Mouse (Mus musculus) lung, adult 2 months (tissue): ENCODE data around the gene Hist1h2ae. TPM values are rescaled to one million over a fixed set of nuclear protein-coding genes. Genes with fewer than 3 reads are reported as not detected.
"Not testable (repeated sequence)": the region's sequence is repeated elsewhere in the genome, so short reads cannot be mapped to it uniquely, and the experiment has no call there.

Experiments used
- DNase-seq: peaks from one replicate; pipeline ENCODE4 v3.0.0; 2022
- H3K4me1 ChIP-seq: fragments of 200-500 bp; 2 replicates; pipeline ENCODE4 v1.6.1; 2011; ENCODE audit warnings: low read length; ENCODE audit not compliant: control insufficient read depth, insufficient read depth
- H3K4me3 ChIP-seq: fragments of 200-500 bp; replicated peaks from 2 replicates; pipeline ENCODE3; 2011; ENCODE audit warnings: low read depth, mild to moderate bottlenecking, control low read depth, low read length; ENCODE audit errors: extremely low read depth
- CTCF ChIP-seq: fragments of 200-500 bp; IDR thresholded peaks from 2 replicates; pipeline ENCODE4 v1.5.1; 2011; ENCODE audit warnings: mild to moderate bottlenecking, low read length, control low read depth; ENCODE audit not compliant: insufficient read depth
- POLR2A ChIP-seq: fragments of 200-500 bp; IDR thresholded peaks from 2 replicates; pipeline ENCODE4 v1.6.1; 2011; ENCODE audit warnings: low read depth, mild to moderate bottlenecking, control low read depth, low read length, borderline replicate concordance; ENCODE audit errors: extremely low read depth
- WGBS: fragments of 180-500 bp; shearing (Covaris S2); methylation state at CpG from one replicate; pipeline ENCODE4 v1.1.7; 2018; 5-methylcytosine and 5-hydroxymethylcytosine counted together
- polyA plus RNA-seq: library from polyadenylated mRNA; depleted of rRNA; stranded (reverse); fragments of >200 nt; gene quantifications from 2 replicates; pipeline ENCODE4 v1.2.3, GENCODE M21; 2012

Gene Hist1h2ae
- polyA plus RNA-seq, 1 experiment, result 1.8 TPM

- Histone ChIP-seq H3K4me3 (no peak overlapping the region), H3K4me1 (peaks cover 5% of the 10 kb centered on the region)
- no peak for DNase-seq
- WGBS, result 78% methylated on average over 7 of the region's 7 CpGs
- TF ChIP-seq CTCF, result no peak
- no peak for TF ChIP-seq POLR2A
These were observed 24.8 kb upstream of the Hist1h2ae start for GRCm38 (mm10) chr13:23595622-23596372.

DNA sequence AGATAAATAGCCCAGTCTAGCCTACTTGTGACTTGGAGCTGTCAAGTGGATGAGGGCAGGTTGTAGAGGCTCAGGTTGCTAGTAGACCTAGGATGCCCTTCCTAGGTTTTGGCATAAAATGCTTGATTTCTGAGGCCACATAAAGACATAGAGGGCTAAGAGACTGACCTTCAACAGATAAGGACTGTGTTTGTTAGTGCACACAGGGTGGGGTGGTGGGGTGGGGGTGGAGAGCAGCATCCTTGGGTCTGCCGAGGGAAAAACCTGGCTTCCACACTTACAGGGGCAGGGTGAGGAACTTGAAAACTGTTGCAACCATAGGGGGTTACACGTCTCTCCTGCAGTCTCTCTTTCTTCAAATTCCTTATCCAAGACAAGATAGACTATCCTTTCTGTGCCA, 24.2 kb upstream of the Hist1h2ae start:
- 64% methylated on average over 2 of the region's 2 CpGs for WGBS
- TF ChIP-seq CTCF (no peak), POLR2A (no peak)

DNA sequence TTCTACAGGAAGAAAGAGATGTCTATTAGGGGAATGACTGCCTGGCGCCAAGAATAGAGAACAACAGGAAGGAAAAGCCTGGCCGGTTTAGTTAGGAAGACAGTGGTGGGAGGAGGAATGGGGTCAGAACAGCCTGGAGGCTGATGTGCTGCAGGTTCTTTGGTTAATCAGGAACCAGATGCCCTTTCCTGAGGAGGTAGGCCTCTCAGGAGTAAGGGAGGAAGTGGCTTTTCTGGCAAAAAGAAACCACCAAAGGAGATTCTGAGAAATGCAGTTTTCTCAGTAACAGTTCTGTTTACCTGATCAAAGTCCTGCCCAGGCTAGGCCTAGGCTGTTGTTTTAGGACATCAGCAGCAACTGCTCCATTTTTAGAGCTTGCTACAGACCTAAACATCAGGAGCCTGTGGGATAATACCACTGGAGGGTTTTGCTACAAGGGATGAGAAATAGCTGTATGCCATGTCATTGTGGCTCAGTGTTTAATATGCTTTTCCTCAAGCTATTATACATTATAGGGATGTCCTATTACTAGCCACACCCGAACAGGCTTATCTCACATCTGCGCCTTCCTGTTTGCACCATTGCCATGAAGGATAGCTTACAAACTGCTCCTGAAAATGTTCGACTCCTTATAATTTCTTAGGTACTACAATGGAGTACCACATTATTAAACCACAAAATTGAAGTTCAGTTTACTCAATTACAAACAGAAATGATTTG, 22.2 kb upstream of the Hist1h2ae start:
- peaks cover 5% of the 10 kb centered on the region for H3K4me1 ChIP-seq
- no peak for DNase-seq
- WGBS, result 40% methylated on average over 5 of the region's 5 CpGs
- no peak overlapping the region for H3K4me3 ChIP-seq
- TF ChIP-seq CTCF (no peak), POLR2A (no peak)

More for the DNA sequence above, 24.2 kb upstream of the Hist1h2ae start:
- Histone ChIP-seq H3K4me1 (peaks cover 5% of the 10 kb centered on the region), H3K4me3 (no peak overlapping the region)
- no peak for DNase-seq

- Histone ChIP-seq H3K4me3 (no peak overlapping the region), H3K4me1 (peaks cover 5% of the 10 kb centered on the region; the same call in 1 of the 2 replicates)
- no peak for DNase-seq
- TF ChIP-seq CTCF, result no peak
- 52% methylated on average over 7 of the region's 7 CpGs for WGBS
These were observed 21.6 kb upstream of the Hist1h2ae start for GRCm38 (mm10) chr13:23592614-23593013.

DNA sequence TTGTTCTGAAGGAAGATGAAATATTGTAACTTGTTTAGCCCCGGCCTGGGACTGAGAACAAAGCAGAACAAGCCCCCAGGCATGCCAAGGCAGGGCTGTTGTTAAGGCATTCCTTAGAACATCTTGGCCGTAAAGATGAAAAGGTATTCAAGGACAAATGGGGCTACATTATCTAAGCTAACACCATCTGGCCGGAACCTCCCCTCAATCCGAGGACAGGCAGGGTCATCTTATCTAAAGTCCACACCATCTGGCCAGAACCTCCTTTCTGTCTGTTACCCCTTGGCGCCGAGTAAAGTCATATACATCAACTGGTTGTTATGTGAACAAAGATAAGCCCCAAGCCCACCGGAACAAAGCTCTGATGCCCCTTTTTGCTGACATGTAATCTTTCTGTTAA, 20.9 kb upstream of the Hist1h2ae start:
- H3K4me1 ChIP-seq, H3K4me3 ChIP-seq, DNase-seq: not testable (repeated sequence)
- WGBS, result 85% methylated on average over 7 of the region's 7 CpGs

GRCm38 (mm10) chr13:23591206-23591605, 20.2 kb upstream of the Hist1h2ae start:
- no peak for DNase-seq
- no peak overlapping the region for H3K4me3 ChIP-seq
- peaks cover 5% of the 10 kb centered on the region; the same call in 1 of the 2 replicates for H3K4me1 ChIP-seq
- TF ChIP-seq CTCF (no peak), POLR2A (no peak)
- 87% methylated on average over 7 of the region's 7 CpGs for WGBS

- no peak for DNase-seq
- TF ChIP-seq POLR2A, result no peak
- TF ChIP-seq CTCF, result no peak
- WGBS, result 0% methylated on average over 1 of the region's 1 CpGs
- H3K4me1 ChIP-seq, result peaks cover 2% of the 10 kb centered on the region; the same call in 1 of the 2 replicates
- no peak overlapping the region for H3K4me3 ChIP-seq
These were observed 15.9 kb upstream of the Hist1h2ae start for GRCm38 (mm10) chr13:23586940-23587225.

GRCm38 (mm10) chr13:23586099-23586939, 15.3 kb upstream of the Hist1h2ae start:
- 2% methylated on average over 22 of the region's 22 CpGs for WGBS
- Histone ChIP-seq H3K4me3 (peak overlapping the region; percentile 64), H3K4me1 (peaks cover 2% of the 10 kb centered on the region; the same call in 1 of the 2 replicates)
- peak; percentile 16 for DNase-seq
- TF ChIP-seq CTCF (no peak), POLR2A (no peak)

DNA sequence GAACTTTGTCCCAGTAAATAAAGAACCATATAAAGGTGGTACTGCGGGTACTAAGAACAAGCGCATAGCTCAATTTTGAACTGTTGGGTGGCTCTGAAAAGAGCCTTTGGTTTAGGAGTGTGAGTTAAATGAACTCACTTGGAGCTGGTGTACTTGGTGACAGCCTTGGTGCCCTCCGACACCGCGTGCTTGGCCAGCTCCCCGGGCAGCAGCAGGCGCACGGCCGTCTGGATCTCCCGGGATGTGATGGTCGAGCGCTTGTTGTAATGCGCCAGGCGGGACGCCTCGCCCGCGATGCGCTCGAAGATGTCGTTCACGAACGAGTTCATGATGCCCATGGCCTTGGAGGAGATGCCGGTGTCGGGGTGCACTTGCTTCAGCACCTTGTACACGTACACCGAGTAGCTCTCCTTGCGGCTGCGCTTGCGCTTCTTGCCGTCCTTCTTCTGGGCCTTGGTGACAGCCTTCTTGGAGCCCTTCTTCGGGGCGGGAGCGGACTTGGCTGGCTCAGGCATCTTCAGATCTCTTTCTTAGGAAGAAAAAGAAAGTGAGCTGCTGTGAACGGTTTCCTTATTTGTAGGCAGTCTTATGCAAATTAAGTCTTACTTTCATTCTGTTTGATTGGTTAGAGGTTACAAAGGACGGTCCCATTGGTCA, 14.6 kb upstream of the Hist1h2ae start:
- WGBS, result under 1% methylated on average over 34 of the region's 36 CpGs
- peak; percentile 63 for DNase-seq
- peak; percentile 97 for TF ChIP-seq POLR2A

GRCm38 (mm10) chr13:23585029-23585441, 14.0 kb upstream of the Hist1h2ae start:
- H3K4me3 ChIP-seq, result peak overlapping the region; percentile 91
- peak; percentile 78 for DNase-seq
- under 1% methylated on average over 21 of the region's 21 CpGs for WGBS
- peak; percentile 59; the same call in 1 of the 2 replicates for TF ChIP-seq POLR2A
- no peak for TF ChIP-seq CTCF
- peaks cover 2% of the 10 kb centered on the region; the same call in 1 of the 2 replicates for H3K4me1 ChIP-seq

More for the DNA sequence above, 14.6 kb upstream of the Hist1h2ae start:
- H3K4me1 ChIP-seq, result not testable (repeated sequence)
- H3K4me3 ChIP-seq, result peak overlapping the region; percentile 91
